Mouse (Mus musculus): ENCODE data around the gene Lrrc34. TPM values are rescaled to one million over a fixed set of nuclear protein-coding genes. Genes with fewer than 3 reads are reported as not detected.

Gene Lrrc34
- polyA plus RNA-seq (2015; fragmentation: Nextera tagmentation; extraction: Ambion mirVana) = 1.7 and 1.9 TPM in 2 replicates

DNA sequence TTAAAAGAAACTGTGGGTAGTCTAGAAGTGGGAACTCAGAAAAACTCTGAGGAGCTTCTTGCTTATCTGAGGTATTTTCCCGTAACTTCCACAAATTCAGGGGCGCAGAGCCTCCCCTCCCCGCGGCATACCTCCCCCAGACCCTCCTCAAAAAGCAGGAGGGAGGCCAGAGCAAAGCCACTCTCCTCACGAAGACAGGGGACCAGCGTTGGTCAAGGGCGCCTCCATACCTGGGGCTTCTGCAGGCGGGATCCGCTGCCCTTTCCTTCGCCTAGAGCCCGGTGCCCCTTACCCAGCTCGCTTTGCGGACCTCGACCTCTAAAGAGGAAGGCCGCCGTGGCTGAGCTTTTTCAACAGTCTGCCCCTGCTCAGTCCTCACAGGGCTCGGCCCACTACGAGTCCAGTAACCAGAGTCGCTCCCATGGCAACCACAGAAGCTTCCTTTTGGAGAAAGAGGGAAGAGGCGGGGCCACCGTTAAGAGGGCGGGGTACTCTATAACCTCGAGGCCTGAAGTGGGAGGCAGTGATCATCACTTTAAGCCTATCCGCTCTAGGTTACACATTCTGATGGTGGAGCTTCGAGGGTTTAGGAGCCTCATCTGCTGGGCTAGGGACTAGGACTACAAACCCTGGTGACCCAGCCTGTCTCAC is at the start of gene Lrrc34:
Gene Lrrc34 (minus strand): TSS at position 430 of the 651 bp plus-strand sequence.
- Histone ChIP-seq H3K36me3 (ENCODE audit: control insufficient read depth, insufficient read depth, low read length) (no peaks in the 10 kb centered on the region), H3K27ac (ENCODE audit: low read length) (no peak within 1 kb of the TSS), H3K9me3 (replicated peaks; ENCODE audit: control insufficient read depth, low read length, poor library complexity, severe bottlenecking) (no peaks in the 10 kb centered on the region), H3K4me1 (ENCODE audit: control insufficient read depth, insufficient read depth, low read length) (peaks cover 8% of the 10 kb centered on the region; the same call in 1 of the 2 replicates), H3K9ac (ENCODE audit: low read depth, low read length) (peak within 1 kb of the TSS; percentile 49; the same call in 1 of the 2 replicates), H3K4me3 (ENCODE audit: low read depth, low read length) (peak within 1 kb of the TSS; percentile 33), H3K27me3 (ENCODE audit: control insufficient read depth, insufficient read depth, low read depth, low read length) (peaks cover 7% of the 10 kb centered on the region), H3K4me2 (ENCODE audit: low read length) (peak within 1 kb of the TSS; percentile 66)
- 1% methylated on average over 25 of the region's 25 CpGs for WGBS
- peak; percentile 83 for ATAC-seq

GRCm38 (mm10) chr3:30696346-30696745 is 48.7 kb upstream of the Lrrc34 start:
- H3K27me3 ChIP-seq (ENCODE audit: control insufficient read depth, insufficient read depth, low read depth, low read length) = no peaks in the 10 kb centered on the region
- ATAC-seq = no peak
- no peak overlapping the region for H3K9ac ChIP-seq (ENCODE audit: low read depth, low read length)
- WGBS = 17% methylated on average over 2 of the region's 2 CpGs
- H3K4me1 ChIP-seq (ENCODE audit: control insufficient read depth, insufficient read depth, low read length) = no peaks in the 10 kb centered on the region
- no peaks in the 10 kb centered on the region for H3K36me3 ChIP-seq (ENCODE audit: control insufficient read depth, insufficient read depth, low read length)
- no peak overlapping the region for H3K4me3 ChIP-seq (ENCODE audit: low read depth, low read length)
- H3K9me3 ChIP-seq (replicated peaks; ENCODE audit: control insufficient read depth, low read length, poor library complexity, severe bottlenecking) = no peaks in the 10 kb centered on the region
- H3K4me2 ChIP-seq (ENCODE audit: low read length) = no peak overlapping the region
- no peak overlapping the region for H3K27ac ChIP-seq (ENCODE audit: low read length)

DNA sequence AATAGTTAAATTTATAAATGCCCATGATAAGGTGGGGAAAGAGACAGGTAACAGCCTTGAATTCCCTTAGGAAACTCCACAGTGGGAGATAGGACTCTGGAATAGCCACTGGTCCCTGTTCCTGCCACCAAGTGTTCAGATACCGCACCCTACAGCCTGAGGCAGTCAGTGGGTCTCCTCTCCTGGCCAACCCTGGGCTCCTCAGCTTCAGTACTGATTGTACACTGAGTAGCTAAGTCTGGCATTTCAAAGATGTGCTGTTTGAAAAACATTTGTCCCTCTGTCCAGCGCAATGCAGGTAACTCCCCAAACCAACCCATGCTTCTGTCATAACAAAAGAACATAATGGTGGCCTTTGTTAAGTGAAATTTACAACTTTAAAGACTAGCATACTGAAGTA is 48.0 kb upstream of the Lrrc34 start:
- Histone ChIP-seq H3K4me2 (ENCODE audit: low read length) (no peak overlapping the region), H3K4me1 (ENCODE audit: control insufficient read depth, insufficient read depth, low read length) (no peaks in the 10 kb centered on the region), H3K27ac (ENCODE audit: low read length) (no peak overlapping the region), H3K9ac (ENCODE audit: low read depth, low read length) (no peak overlapping the region), H3K9me3 (replicated peaks; ENCODE audit: control insufficient read depth, low read length, poor library complexity, severe bottlenecking) (no peaks in the 10 kb centered on the region), H3K27me3 (ENCODE audit: control insufficient read depth, insufficient read depth, low read depth, low read length) (no peaks in the 10 kb centered on the region), H3K4me3 (ENCODE audit: low read depth, low read length) (no peak overlapping the region), H3K36me3 (ENCODE audit: control insufficient read depth, insufficient read depth, low read length) (no peaks in the 10 kb centered on the region)
- WGBS = 98% methylated on average over 2 of the region's 2 CpGs
- ATAC-seq = no peak

DNA sequence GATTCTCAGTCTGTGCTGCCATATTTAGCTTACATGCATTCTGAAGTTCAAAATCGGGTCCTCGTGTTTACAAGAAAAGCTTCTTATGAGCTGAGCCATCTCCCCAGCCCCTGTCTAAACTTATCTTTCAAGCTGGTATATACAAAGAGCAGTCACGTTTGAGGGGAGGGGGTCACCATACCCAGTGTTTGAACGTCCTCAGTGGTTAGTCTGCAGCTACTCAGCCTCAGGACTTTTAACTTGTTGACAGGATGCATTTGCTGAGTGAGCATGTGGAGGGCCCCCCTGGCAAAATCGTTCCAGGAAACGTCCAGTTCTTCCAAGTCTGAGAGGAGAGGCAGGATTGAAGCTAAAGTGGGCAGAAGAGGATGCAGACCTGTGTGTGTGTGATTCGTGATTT is 43.3 kb upstream of the Lrrc34 start:
- Histone ChIP-seq H3K9ac (ENCODE audit: low read depth, low read length) (no peak overlapping the region), H3K4me1 (ENCODE audit: control insufficient read depth, insufficient read depth, low read length) (no peaks in the 10 kb centered on the region), H3K4me3 (ENCODE audit: low read depth, low read length) (no peak overlapping the region), H3K9me3 (replicated peaks; ENCODE audit: control insufficient read depth, low read length, poor library complexity, severe bottlenecking) (no peaks in the 10 kb centered on the region), H3K27ac (ENCODE audit: low read length) (no peak overlapping the region), H3K36me3 (ENCODE audit: control insufficient read depth, insufficient read depth, low read length) (no peaks in the 10 kb centered on the region), H3K4me2 (ENCODE audit: low read length) (no peak overlapping the region), H3K27me3 (ENCODE audit: control insufficient read depth, insufficient read depth, low read depth, low read length) (no peaks in the 10 kb centered on the region)
- WGBS = 83% methylated on average over 7 of the region's 7 CpGs
- ATAC-seq = no peak

DNA sequence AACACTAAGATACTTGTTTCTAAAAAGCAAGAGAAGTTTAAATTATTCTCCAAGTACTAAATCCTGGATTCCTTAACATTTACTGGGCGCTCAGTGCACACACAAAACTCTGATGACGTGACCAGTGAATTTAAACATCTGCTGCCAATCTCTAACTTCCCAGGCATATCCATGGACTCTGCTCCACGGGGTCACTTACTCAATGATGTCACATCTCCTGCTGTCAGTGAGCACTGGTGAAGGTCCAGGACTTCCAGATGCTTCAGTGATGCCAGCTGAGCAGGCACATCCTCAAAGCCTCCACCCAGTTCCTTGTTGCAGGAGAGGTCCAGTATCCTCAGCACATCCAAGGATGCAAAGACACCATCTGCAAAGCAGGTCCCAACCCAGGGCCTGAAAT is 39.5 kb upstream of the Lrrc34 start:
- no peak overlapping the region for H3K4me2 ChIP-seq (ENCODE audit: low read length)
- 83% methylated on average over 3 of the region's 3 CpGs for WGBS
- no peak for ATAC-seq
- H3K9ac ChIP-seq (ENCODE audit: low read depth, low read length) = no peak overlapping the region
- no peaks in the 10 kb centered on the region for H3K36me3 ChIP-seq (ENCODE audit: control insufficient read depth, insufficient read depth, low read length)
- no peak overlapping the region for H3K27ac ChIP-seq (ENCODE audit: low read length)
- no peaks in the 10 kb centered on the region for H3K4me1 ChIP-seq (ENCODE audit: control insufficient read depth, insufficient read depth, low read length)
- H3K27me3 ChIP-seq (ENCODE audit: control insufficient read depth, insufficient read depth, low read depth, low read length) = no peaks in the 10 kb centered on the region
- no peaks in the 10 kb centered on the region for H3K9me3 ChIP-seq (replicated peaks; ENCODE audit: control insufficient read depth, low read length, poor library complexity, severe bottlenecking)
- H3K4me3 ChIP-seq (ENCODE audit: low read depth, low read length) = no peak overlapping the region

DNA sequence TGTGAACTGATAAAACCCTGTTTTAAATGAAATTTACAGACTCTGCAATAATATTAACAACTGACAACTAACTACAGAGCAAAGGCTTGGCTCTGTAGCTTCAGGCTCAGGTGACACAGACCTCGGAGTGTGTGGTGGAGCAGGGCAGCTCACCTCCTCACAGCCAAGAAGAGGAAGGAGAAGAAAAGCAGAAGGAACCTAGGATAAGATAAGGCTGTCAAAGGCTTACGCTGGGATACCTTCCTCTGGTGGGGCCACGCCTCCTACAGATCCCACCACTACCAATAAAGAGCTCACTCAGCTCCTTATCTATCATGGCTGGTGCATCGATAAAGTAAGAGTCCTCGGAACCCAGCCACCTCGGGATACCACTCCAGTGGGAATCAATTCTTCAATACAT is 35.5 kb upstream of the Lrrc34 start:
- Histone ChIP-seq H3K4me3 (ENCODE audit: low read depth, low read length) (no peak overlapping the region), H3K9me3 (replicated peaks; ENCODE audit: control insufficient read depth, low read length, poor library complexity, severe bottlenecking) (no peaks in the 10 kb centered on the region), H3K27me3 (ENCODE audit: control insufficient read depth, insufficient read depth, low read depth, low read length) (no peaks in the 10 kb centered on the region), H3K36me3 (ENCODE audit: control insufficient read depth, insufficient read depth, low read length) (no peaks in the 10 kb centered on the region), H3K4me2 (ENCODE audit: low read length) (no peak overlapping the region), H3K27ac (ENCODE audit: low read length) (no peak overlapping the region), H3K4me1 (ENCODE audit: control insufficient read depth, insufficient read depth, low read length) (no peaks in the 10 kb centered on the region), H3K9ac (ENCODE audit: low read depth, low read length) (no peak overlapping the region)
- ATAC-seq = no peak
- WGBS = 87% methylated on average over 6 of the region's 6 CpGs

DNA sequence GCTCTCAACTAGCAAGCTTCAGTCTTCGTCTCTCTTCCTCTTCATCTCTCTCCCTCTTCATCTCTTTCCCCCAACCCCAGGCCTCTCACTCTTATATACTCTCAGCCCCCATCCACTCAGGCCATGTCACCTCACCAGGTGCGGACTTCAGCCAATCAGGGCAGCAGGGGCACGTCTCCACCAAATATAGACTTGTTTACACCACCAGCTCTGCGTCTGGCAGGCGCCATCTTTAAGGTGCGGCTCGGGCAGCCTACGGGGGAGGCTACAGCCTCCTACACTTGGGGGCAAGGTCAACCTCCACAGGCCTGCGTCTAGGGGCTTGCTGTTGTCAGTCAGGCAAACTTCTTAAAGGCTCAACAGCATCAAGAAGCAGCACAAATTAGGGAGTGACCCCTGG is 10.8 kb upstream of the Lrrc34 start:
- WGBS = 91% methylated on average over 9 of the region's 9 CpGs
- Histone ChIP-seq H3K27me3 (ENCODE audit: control insufficient read depth, insufficient read depth, low read depth, low read length) (no peaks in the 10 kb centered on the region), H3K9ac (ENCODE audit: low read depth, low read length) (no peak overlapping the region), H3K4me2 (ENCODE audit: low read length) (no peak overlapping the region), H3K4me3 (ENCODE audit: low read depth, low read length) (no peak overlapping the region), H3K4me1 (ENCODE audit: control insufficient read depth, insufficient read depth, low read length) (no peaks in the 10 kb centered on the region), H3K36me3 (ENCODE audit: control insufficient read depth, insufficient read depth, low read length) (no peaks in the 10 kb centered on the region), H3K27ac (ENCODE audit: low read length) (no peak overlapping the region), H3K9me3 (replicated peaks; ENCODE audit: control insufficient read depth, low read length, poor library complexity, severe bottlenecking) (no peaks in the 10 kb centered on the region)
- no peak for ATAC-seq

DNA sequence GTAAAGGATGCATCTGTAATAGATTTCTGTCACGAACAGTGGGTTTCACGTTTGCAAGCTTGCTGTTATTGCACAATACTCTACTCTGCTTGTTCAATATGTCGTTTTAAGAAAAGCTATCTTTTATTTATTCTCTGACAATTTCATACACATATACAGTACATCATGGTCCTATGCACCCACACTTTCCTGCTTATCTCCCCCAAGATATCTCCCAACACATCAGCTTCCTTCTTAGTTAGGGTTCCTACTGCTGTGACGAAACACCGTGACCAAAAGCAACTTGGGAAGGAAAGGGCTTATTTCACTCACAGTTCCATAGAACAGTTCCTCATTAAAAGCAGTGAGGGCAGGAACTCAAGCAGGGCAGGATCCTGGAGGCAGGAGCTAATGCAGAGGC is 8.3 kb upstream of the Lrrc34 start:
- Histone ChIP-seq H3K27me3 (ENCODE audit: control insufficient read depth, insufficient read depth, low read depth, low read length) (no peaks in the 10 kb centered on the region; the same call in 1 of the 2 replicates), H3K9me3 (replicated peaks; ENCODE audit: control insufficient read depth, low read length, poor library complexity, severe bottlenecking) (no peaks in the 10 kb centered on the region), H3K36me3 (ENCODE audit: control insufficient read depth, insufficient read depth, low read length) (no peaks in the 10 kb centered on the region), H3K4me2 (ENCODE audit: low read length) (no peak overlapping the region), H3K27ac (ENCODE audit: low read length) (no peak overlapping the region), H3K9ac (ENCODE audit: low read depth, low read length) (no peak overlapping the region), H3K4me1 (ENCODE audit: control insufficient read depth, insufficient read depth, low read length) (no peaks in the 10 kb centered on the region), H3K4me3 (ENCODE audit: low read depth, low read length) (no peak overlapping the region)
- ATAC-seq = no peak
- WGBS = 92% methylated on average over 5 of the region's 5 CpGs

DNA sequence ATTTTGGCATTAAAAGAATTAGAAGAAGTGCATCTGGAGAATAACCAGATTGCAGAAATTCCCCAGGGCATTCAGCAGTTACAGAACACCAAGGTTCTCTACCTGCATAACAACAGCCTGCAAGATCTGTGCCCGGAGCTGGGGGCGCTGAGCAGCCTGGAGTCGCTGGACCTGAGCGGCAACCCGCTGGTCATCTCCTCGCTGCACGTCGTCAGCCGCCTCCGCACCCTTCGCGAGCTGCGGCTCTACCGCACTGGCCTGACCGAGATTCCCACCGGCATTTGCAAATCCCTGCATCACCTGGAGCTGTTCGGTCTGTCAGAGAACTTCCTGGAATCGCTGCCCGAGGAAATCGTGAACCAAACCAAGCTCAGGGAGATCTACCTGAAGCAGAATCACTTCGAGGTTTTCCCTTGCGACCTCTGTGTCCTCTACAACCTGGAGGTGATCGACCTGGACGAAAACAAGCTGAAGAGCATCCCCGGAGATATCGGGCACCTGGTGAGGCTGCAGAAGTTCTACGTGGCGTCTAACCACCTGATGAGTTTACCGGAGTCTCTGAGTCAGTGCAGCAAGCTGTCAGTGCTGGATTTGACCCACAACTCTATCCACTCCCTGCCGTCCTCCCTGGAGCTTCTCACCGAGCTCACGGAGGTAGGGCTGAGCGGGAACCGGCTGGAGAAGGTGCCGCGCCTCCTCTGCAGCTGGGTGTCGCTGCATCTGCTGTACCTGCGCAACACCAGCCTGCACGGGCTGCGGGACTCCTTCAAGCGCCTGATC is 2.6 kb upstream of the Lrrc34 start:
- H3K9ac ChIP-seq (ENCODE audit: low read depth, low read length) = peak overlapping the region; percentile 59
- H3K4me3 ChIP-seq (ENCODE audit: low read depth, low read length) = peak overlapping the region; percentile 42
- peak; percentile 93 for ATAC-seq
- H3K9me3 ChIP-seq (replicated peaks; ENCODE audit: control insufficient read depth, low read length, poor library complexity, severe bottlenecking) = no peaks in the 10 kb centered on the region
- no peak overlapping the region for H3K27ac ChIP-seq (ENCODE audit: low read length)
- H3K36me3 ChIP-seq (ENCODE audit: control insufficient read depth, insufficient read depth, low read length) = no peaks in the 10 kb centered on the region
- under 1% methylated on average over 41 of the region's 41 CpGs for WGBS
- peak overlapping the region; percentile 84 for H3K4me2 ChIP-seq (ENCODE audit: low read length)
- peaks cover 8% of the 10 kb centered on the region; the same call in 1 of the 2 replicates for H3K4me1 ChIP-seq (ENCODE audit: control insufficient read depth, insufficient read depth, low read length)
- peaks cover 7% of the 10 kb centered on the region for H3K27me3 ChIP-seq (ENCODE audit: control insufficient read depth, insufficient read depth, low read depth, low read length)
